Mouse (Mus musculus) regulatory T cell (primary cell): ENCODE measurements around the gene Capn9.

Experiments used
- in situ Hi-C: fragments of 300-600 bp; cut with MboI, MseI; formaldehyde crosslinking; loops from one replicate; pipeline ENCODE4 v1.15.1; 2025; ENCODE audit warnings: high pct_unique_total_duplicates

The Capn9 gene

GRCm38 (mm10) chr8:124575811-124576210 is at the start of gene Capn9:
Gene Capn9 (plus strand): TSS chr8:124576111.
- in situ Hi-C loops, result loop anchor here (5.0 kb wide), 1 partner anchor 174 kb away; no protein-coding TSS in a partner anchor

- in situ Hi-C loops, result no loop called here
Observed at GRCm38 (mm10) chr8:124526261-124526660, 49.6 kb upstream of the Capn9 start.

GRCm38 (mm10) chr8:124530076-124530475 is 45.8 kb upstream of the Capn9 start:
- in situ Hi-C loops, result no loop called here

- in situ Hi-C loops, result no loop called here
Observed at GRCm38 (mm10) chr8:124530556-124530955, 45.4 kb upstream of the Capn9 start.

DNA sequence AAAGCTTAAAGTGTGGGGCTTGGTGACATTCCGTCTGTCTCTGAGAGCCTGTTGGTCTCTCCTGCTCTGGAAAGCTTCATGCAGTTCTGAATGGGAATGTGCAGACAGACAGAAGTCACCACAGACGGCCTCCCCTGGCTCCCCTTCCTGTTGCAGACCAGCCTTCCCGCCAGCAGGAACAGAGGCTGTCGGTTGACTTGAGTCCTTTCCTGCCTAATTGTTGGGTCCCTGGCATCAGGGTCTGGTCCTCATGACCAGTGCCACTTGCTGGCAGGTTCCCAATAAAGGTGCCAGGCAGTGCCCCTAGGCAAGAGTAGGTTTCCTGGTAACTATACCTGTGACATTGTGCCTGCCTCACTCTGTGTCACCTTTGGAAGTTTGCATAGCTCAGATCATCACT is 44.9 kb upstream of the Capn9 start:
- in situ Hi-C loops, result no loop called here

DNA sequence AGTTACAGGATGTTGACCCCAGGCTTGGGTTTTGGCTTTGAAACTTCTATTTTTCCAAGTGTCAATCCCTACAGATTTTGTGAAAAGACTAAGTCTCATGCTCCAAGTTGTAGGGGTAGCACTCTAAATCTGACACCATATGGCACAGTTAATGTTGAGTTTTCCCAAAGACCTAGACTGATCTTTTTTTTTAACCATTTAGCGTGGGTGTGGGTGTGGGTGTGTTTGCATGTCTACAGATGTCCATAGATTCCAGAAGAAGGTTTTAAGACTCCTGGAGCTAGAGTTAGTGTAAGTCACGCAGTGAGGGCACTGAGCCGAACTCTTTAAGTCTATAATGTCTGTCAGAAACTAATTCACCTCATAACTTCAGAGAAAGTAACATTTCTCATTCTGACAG is 43.3 kb upstream of the Capn9 start:
- in situ Hi-C loops, result no loop called here

DNA sequence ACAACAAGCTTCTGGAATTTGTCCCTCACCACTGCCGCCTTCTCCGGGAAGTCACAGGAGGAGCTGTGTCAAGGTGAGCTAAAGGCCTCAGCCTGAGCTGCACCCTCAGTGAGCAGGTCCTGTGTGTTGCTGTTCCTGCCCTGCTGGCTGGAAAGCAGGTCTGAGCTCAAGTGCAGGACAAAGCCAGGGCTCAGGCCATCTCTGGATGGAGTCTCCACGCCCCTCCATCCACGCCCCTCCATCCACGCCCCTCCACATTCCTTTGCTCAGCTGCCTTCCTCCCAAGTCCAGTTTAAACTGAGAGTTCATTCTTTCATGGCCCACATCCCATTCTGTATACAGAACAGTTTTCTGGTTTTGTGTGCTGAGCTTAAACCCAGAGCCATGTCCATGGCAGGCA is 40.5 kb upstream of the Capn9 start:
- in situ Hi-C loops, result no loop called here

DNA sequence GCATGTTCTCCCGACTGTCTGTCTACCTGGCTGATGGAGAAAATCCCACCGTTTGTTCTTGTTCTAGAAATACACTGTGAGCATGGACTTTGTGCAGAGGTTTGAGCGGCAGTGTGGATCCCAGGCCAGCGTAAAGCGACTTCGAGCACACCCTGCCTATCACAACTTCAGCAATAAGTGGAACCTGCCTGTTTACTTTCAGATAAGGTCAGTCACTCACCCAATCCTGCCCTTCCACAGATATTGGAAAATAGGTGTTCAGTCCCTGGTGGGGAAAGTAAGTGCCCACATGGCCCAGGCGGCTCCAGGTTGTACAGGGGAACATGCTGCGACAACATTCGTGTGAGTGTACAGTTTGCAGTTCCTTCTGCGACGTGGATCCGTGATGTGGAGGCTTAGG is 35.0 kb upstream of the Capn9 start:
- in situ Hi-C loops, result no loop called here

- in situ Hi-C loops, result no loop called here
Observed at GRCm38 (mm10) chr8:124542001-124542400, 33.9 kb upstream of the Capn9 start.

- in situ Hi-C loops, result no loop called here
Observed at GRCm38 (mm10) chr8:124543272-124543671, 32.6 kb upstream of the Capn9 start.

- in situ Hi-C loops, result no loop called here
Observed at GRCm38 (mm10) chr8:124546371-124546770, 29.5 kb upstream of the Capn9 start.

GRCm38 (mm10) chr8:124546815-124547214 is 29.1 kb upstream of the Capn9 start:
- in situ Hi-C loops, result no loop called here

- in situ Hi-C loops, result no loop called here
Observed at GRCm38 (mm10) chr8:124547269-124547668, 28.6 kb upstream of the Capn9 start.

DNA sequence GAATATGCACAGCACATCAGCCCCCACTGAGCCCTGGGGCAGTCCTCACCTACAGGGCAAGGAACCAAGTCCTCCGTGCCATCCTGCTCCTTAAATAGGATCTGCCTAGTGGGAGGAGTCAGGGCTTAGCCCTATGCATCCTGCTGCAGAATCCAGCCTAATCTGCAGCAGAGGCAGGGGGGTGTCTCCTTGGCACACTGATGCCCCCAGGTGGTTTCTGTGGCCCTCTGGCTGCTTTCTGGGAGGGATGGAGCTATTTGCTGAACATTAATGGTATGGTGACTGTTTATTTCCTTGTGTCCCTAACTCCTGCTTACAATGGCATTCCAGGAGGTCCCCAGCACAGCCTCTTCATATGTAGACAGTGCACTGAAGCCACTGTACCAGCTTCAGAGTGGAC is 27.7 kb upstream of the Capn9 start:
- in situ Hi-C loops, result no loop called here

- in situ Hi-C loops, result no loop called here
Observed at GRCm38 (mm10) chr8:124551011-124551661, 24.8 kb upstream of the Capn9 start.

- in situ Hi-C loops, result no loop called here
Observed at GRCm38 (mm10) chr8:124555113-124555750, 20.7 kb upstream of the Capn9 start.

- in situ Hi-C loops, result no loop called here
Observed at GRCm38 (mm10) chr8:124556164-124556563, 19.7 kb upstream of the Capn9 start.

DNA sequence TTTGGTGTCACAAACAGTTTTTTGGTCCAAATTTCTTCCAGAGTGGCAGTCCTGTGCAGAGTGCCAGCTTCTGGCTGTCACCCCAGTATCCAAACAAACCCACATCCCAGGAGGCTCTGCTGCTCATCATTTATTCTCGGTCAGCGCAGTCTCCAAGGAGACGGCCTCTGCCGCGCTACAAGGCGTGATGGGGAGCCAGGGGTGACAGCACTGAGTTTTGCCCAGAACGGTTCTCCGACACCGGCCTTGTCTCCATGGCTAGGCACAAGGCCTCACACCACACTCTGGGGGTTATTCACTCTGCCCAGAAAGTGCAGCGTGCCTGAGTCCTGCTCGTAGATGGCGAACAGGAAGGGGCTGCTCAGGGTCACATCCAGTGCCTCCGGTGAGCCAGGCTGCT is 19.3 kb upstream of the Capn9 start:
- in situ Hi-C loops, result no loop called here

DNA sequence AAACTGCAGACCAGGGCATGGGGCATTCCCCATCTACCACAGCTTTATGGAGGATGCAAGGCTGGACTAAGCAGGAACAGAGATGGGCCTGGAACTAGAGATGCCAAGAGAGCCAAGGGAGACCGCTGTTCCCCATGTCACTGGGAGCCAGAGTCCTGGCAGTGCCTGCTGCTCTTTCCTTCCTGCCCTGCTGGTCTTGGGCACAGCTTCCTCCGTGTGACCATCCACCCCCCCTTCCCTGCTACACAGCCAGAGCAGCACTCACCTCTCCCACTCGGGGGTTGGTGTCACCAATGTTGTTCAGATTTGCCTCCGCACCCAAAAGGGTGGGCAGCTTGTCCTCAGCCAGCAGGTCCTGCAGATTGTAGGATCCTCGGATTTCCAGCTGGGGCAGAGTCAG is 18.4 kb upstream of the Capn9 start:
- in situ Hi-C loops, result no loop called here

DNA sequence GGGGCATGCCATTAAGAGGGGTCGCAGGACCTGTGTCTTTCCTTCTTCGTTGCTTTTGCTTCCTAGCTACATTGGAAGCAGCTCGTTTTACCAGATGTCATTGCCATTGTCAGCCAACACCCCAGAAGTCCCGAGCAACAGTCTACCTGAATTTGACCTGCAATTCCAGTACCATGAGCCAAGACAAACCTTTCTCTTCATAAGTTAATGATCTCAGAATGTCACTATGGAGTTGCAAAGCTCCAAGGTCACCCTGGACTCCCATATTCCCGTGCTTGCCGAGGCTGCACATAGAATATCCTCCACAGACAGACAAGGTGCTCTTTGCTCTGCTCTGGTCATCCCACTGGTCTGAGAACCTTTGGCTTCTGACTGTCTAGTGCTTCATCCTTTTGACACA is 8.8 kb upstream of the Capn9 start:
- in situ Hi-C loops, result no loop called here

GRCm38 (mm10) chr8:124567584-124567983 is 8.3 kb upstream of the Capn9 start:
- in situ Hi-C loops, result no loop called here

DNA sequence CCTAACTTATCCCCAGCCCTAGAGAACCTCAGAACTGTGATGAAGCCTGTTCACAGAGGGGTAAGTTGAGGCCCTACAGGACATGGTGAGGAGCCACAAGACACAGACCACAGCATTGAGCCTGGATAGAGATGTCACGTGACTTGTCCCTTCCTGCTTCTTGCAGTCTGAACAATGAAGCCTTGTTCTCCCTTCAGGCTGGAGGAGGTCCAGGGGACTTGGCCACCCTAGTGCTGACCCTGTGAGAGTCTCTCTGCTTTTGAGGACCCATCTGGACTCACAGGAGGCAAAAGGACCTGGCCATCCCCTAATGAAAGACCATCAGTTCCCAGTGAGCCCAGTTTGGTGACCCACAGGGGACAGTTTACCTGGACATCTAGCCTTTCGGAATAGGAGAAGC is 6.8 kb upstream of the Capn9 start:
- in situ Hi-C loops, result no loop called here

GRCm38 (mm10) chr8:124569593-124569992 is 6.3 kb upstream of the Capn9 start, which contains the start of gene Agt:
Gene Agt (minus strand): TSS chr8:124569706.
- in situ Hi-C loops, result no loop called here
